Mouse (Mus musculus) lung, postnatal 0 days (tissue): ENCODE measurements around the gene Phyh.

ENCODE experiments used
- CTCF ChIP-seq: IDR thresholded peaks from 2 replicates; pipeline ENCODE4 v1.5.1; 2016; ENCODE audit warnings: antibody characterized with exemption, mild to moderate bottlenecking
- EP300 ChIP-seq: IDR thresholded peaks from 2 replicates; pipeline ENCODE4 v1.6.1; 2016; ENCODE audit warnings: antibody characterized with exemption, mild to moderate bottlenecking, control low read depth

DNA sequence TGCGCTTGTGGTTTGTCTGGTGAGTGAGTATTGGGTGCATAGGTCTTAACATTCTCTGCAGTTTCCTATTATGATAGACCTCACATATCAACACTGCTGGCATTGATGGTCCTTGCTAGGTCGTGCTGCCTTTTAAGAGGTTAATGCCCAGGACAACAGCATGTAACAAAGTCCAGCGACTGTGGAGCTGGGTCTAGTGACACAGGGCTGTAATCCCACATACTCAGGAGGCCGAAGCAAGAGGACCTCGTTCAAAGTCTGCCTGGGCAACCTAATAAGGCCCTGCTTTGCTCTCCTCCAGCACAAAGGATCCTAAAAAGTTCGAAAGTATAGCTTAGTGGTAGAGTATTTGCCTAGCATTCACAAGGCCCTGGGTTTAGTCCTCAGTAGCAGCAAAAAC, 8.9 kb upstream of the Phyh start:
- TF ChIP-seq CTCF (no peak), EP300 (no peak)
